7 mouse cellular contexts compared by ENCODE assay signal in genomic region chr5:73379908-73380307, GRCm38 (mm10). TPM values are rescaled to one million over a fixed set of nuclear protein-coding genes. Genes with fewer than 3 reads are reported as not detected.
DNase-seq lines count a peak whose midpoint lies in the region; ATAC-seq and TF ChIP-seq lines count a peak whose summit lies in the region.

No protein-coding gene starts in this region.

- ATAC-seq in intestine, postnatal 0 days = peak; percentile 63
- ATAC-seq in midbrain, embryonic 12.5 days (ENCODE audit: low FRiP score, low read depth) = peak; percentile 65; the same call in 1 of the 2 replicates

- no peaks in the 10 kb centered on the region for H3K27me3 ChIP-seq in intestine, postnatal 0 days (replicated peaks; ENCODE audit: control insufficient read depth, insufficient read depth, low read length)
- H3K27me3 ChIP-seq in midbrain, embryonic 12.5 days = peaks cover 30% of the 10 kb centered on the region
- H3K27me3 ChIP-seq in spleen, adult 2 months (ENCODE audit: control insufficient read depth, insufficient read depth, low read length) = no peaks in the 10 kb centered on the region

- no peaks in the 10 kb centered on the region for H3K9me3 ChIP-seq in intestine, postnatal 0 days (ENCODE audit: control insufficient read depth)
- H3K9me3 ChIP-seq in midbrain, embryonic 12.5 days = no peaks in the 10 kb centered on the region

- no peaks in the 10 kb centered on the region for H3K36me3 ChIP-seq in intestine, postnatal 0 days (ENCODE audit: control insufficient read depth, insufficient read depth)
- no peaks in the 10 kb centered on the region for H3K36me3 ChIP-seq in midbrain, embryonic 12.5 days
- H3K36me3 ChIP-seq in spleen, adult 2 months (ENCODE audit: control insufficient read depth, insufficient read depth, low read length) = no peaks in the 10 kb centered on the region

- DNase-seq in adrenal gland, postnatal 10 days = peak; percentile 92
- peak; percentile 82 for DNase-seq in embryo, embryonic 9.5 days (ENCODE audit: extremely low spot score)
- peak; percentile 93 for DNase-seq in heart, adult 11 months
- DNase-seq in left cerebral cortex, postnatal 4 days = peak; percentile 88
- DNase-seq in spleen, adult 2 months (ENCODE audit: low read depth in 1 of 2, low spot score in 2 of 2) = peak; percentile 23 to 64

- H3K4me2 ChIP-seq in intestine, postnatal 0 days (replicated peaks; ENCODE audit: low read depth) = no peak overlapping the region
- no peak overlapping the region for H3K4me2 ChIP-seq in midbrain, embryonic 12.5 days (replicated peaks)

- H3K9ac ChIP-seq in intestine, postnatal 0 days (ENCODE audit: low read depth, low read length) = no peak overlapping the region
- H3K9ac ChIP-seq in midbrain, embryonic 12.5 days (replicated peaks) = no peak overlapping the region

- no peak overlapping the region for H3K27ac ChIP-seq in intestine, postnatal 0 days (ENCODE audit: low read depth, low read length)
- H3K27ac ChIP-seq in midbrain, embryonic 12.5 days (replicated peaks) = no peak overlapping the region
- H3K27ac ChIP-seq in spleen, adult 2 months (ENCODE audit: insufficient read depth, low read length) = no peak overlapping the region

- intact Hi-C loops in left cerebral cortex, postnatal 4 days (cut with DNase I) = loop anchor here (5.0 to 10.0 kb wide), 2 partner anchors 65 to 308 kb away; no protein-coding TSS in a partner anchor

- 23% methylated on average over 3 of the region's 3 CpGs for WGBS in intestine, postnatal 0 days
- WGBS in midbrain, embryonic 12.5 days = 26% methylated on average over 3 of the region's 3 CpGs
- 25% methylated on average over 3 of the region's 3 CpGs for WGBS in spleen, adult 2 months

- no peaks in the 10 kb centered on the region for H3K4me1 ChIP-seq in intestine, postnatal 0 days (replicated peaks; ENCODE audit: control insufficient read depth, insufficient read depth, low read length)
- peaks cover 12% of the 10 kb centered on the region; the same call in 1 of the 2 replicates for H3K4me1 ChIP-seq in midbrain, embryonic 12.5 days
- no peaks in the 10 kb centered on the region for H3K4me1 ChIP-seq in spleen, adult 2 months (ENCODE audit: control insufficient read depth, insufficient read depth, insufficient read length)

- H3K4me3 ChIP-seq in intestine, postnatal 0 days (ENCODE audit: low read depth, low read length) = no peak overlapping the region
- H3K4me3 ChIP-seq in midbrain, embryonic 12.5 days = no peak overlapping the region
- H3K4me3 ChIP-seq in spleen, adult 2 months (ENCODE audit: extremely low read depth, insufficient read depth, insufficient read length) = no peak overlapping the region

- TF ChIP-seq POLR2A in spleen, adult 2 months (IDR thresholded peaks at IDR 0.05; ENCODE audit: low read depth, low read length) = no peak

- peak; percentile 93 for TF ChIP-seq CTCF in intestine, postnatal 0 days (IDR thresholded peaks at IDR 0.05; ENCODE audit: low read depth)
- TF ChIP-seq CTCF in spleen, adult 2 months (IDR thresholded peaks at IDR 0.05; ENCODE audit: extremely low read depth, insufficient read depth, insufficient read length, insufficient replicate concordance) = peak; percentile 58; the same call in 1 of the 2 replicates

RNA-seq across cellular contexts. Expression of gene Cwh43, which starts 26.0 kb away (rescaled TPM):
- total RNA-seq in adrenal gland, postnatal 10 days (2021) = not detected
- polyA plus RNA-seq in intestine, postnatal 0 days (2015; fragmentation: Nextera tagmentation; extraction: Ambion mirVana) = 0.34 and 0.84 TPM in 2 replicates
- total RNA-seq in left cerebral cortex, postnatal 4 days (2021) = 1 to 10 TPM; 3.5 to 4.2 TPM
- 0.20 TPM in 1 of 2 replicates, not detected in the other for polyA plus RNA-seq in midbrain, embryonic 12.5 days (2016; fragmentation: Nextera tagmentation; extraction: Ambion mirVana)
- not detected in 2 replicates for polyA plus RNA-seq in spleen, adult 2 months (2012; rRNA removed)

RNA-seq across cellular contexts. Expression of gene Ociad2, which starts 39.1 kb away (rescaled TPM):
- 10 to 100 TPM; 11.8 to 16.4 TPM for total RNA-seq in adrenal gland, postnatal 10 days (2021)
- polyA plus RNA-seq in intestine, postnatal 0 days (2015; fragmentation: Nextera tagmentation; extraction: Ambion mirVana) = 225 and 241 TPM in 2 replicates
- total RNA-seq in left cerebral cortex, postnatal 4 days (2021) = 10 to 100 TPM; 26.0 to 30.7 TPM
- 16.5 and 23.0 TPM in 2 replicates for polyA plus RNA-seq in midbrain, embryonic 12.5 days (2016; fragmentation: Nextera tagmentation; extraction: Ambion mirVana)
- 0.05 and 0.14 TPM in 2 replicates for polyA plus RNA-seq in spleen, adult 2 months (2012; rRNA removed)

Comparison
In these comparisons a context has a peak if more than half of its experiments do, and no peak if none do; other contexts are left out.
1. RNA of gene Ociad2, which starts 39.1 kb away (polyA plus RNA-seq): 225 to 241 TPM in intestine, postnatal 0 days and 16.5 to 23.0 TPM in midbrain, embryonic 12.5 days; 0.05 to 0.14 TPM in spleen, adult 2 months; every median in the first group is over 10 times any median in the second.
2. Peak in every context shown above with its lines, with median percentiles within 50 percentile points of each other: DNase-seq.